Mouse (Mus musculus) lung, adult 2 months (tissue): ENCODE data around the gene Atp6v0e.

Source experiments
- CTCF ChIP-seq: fragments of 200-500 bp; IDR thresholded peaks from 2 replicates; pipeline ENCODE4 v1.5.1; 2011; ENCODE audit warnings: mild to moderate bottlenecking, low read length, control low read depth; ENCODE audit not compliant: insufficient read depth
- POLR2A ChIP-seq: fragments of 200-500 bp; IDR thresholded peaks from 2 replicates; pipeline ENCODE4 v1.6.1; 2011; ENCODE audit warnings: low read depth, mild to moderate bottlenecking, control low read depth, low read length, borderline replicate concordance; ENCODE audit errors: extremely low read depth

GRCm38 (mm10) chr17:26694171-26694570 lies 31.1 kb downstream of the Atp6v0e start:
- TF ChIP-seq CTCF (no peak), POLR2A (no peak)
